Mouse (Mus musculus) brain, adult 10 weeks (tissue): Measurements from ENCODE around the gene Sigirr. TPM values are rescaled to one million over a fixed set of nuclear protein-coding genes. Genes with fewer than 3 reads are reported as not detected.

Experiments
- polyA plus RNA-seq: library from polyadenylated mRNA; stranded (reverse); fragments of 350-450 nt; fragmentation: Illumina TruSeq; extraction: RNeasy Lipid Tissue Mini Kit (QIAGEN cat#74804); gene quantifications from one replicate; pipeline ENCODE4 v1.2.3, GENCODE M21; 2015; ENCODE audit warnings: low read depth, low replicate concordance

The Sigirr gene
- polyA plus RNA-seq: 2.7 TPM

GRCm38 (mm10) chr7:141099911-141100691, at the start of gene Sigirr:
Sigirr (minus strand) TSS chr7:141100572.

GRCm38 (mm10) chr7:141122245-141122644, 21.9 kb upstream of the Sigirr start, which contains the start of gene Ptdss2:
Ptdss2 (plus strand) TSS chr7:141122382.

GRCm38 (mm10) chr7:141117636-141118035, 17.3 kb upstream of the Sigirr start, which contains the start of gene Ano9:
Ano9 (minus strand) TSS chr7:141117806.

GRCm38 (mm10) chr7:141077841-141078240, 22.5 kb downstream of the Sigirr start, which contains the start of gene Pkp3:
Pkp3 (plus strand) TSS chr7:141078218.

GRCm38 (mm10) chr7:141060426-141061242, 39.7 kb downstream of the Sigirr start, which contains the start of gene B4galnt4:
B4galnt4 (plus strand) TSS chr7:141061104.

Other genes with a start within 250 kb of the Sigirr start
- gene Gm45785, start 244.2 kb downstream of the Sigirr start, polyA plus RNA-seq: not detected
- 66.6 TPM for gene Ric8a, start 243.6 kb downstream of the Sigirr start, polyA plus RNA-seq
- 34.2 TPM for gene Bet1l, start 243.0 kb downstream of the Sigirr start, polyA plus RNA-seq
- 133 TPM for gene Psmd13, start 218.6 kb downstream of the Sigirr start, polyA plus RNA-seq
- 133 TPM for gene Sirt3, start 218.3 kb downstream of the Sigirr start, polyA plus RNA-seq
- 4.6 TPM for gene Cox8b, start 200.1 kb downstream of the Sigirr start, polyA plus RNA-seq
- 0.34 TPM for gene Nlrp6, start 179.7 kb downstream of the Sigirr start, polyA plus RNA-seq
- 4.3 TPM for gene Pgghg, start 159.2 kb downstream of the Sigirr start, polyA plus RNA-seq
- not detected for gene Ifitm5, start 150.3 kb downstream of the Sigirr start, polyA plus RNA-seq
- gene Gm45717, start 144.6 kb downstream of the Sigirr start, polyA plus RNA-seq: not detected
- 31.6 TPM for gene Ifitm2, start 144.6 kb downstream of the Sigirr start, polyA plus RNA-seq
- gene Ifitm1, start 133.4 kb downstream of the Sigirr start, polyA plus RNA-seq: 8.0 TPM
- 39.7 TPM for gene Ifitm3, start 89.8 kb downstream of the Sigirr start, polyA plus RNA-seq
- gene Ifitm6, start 82.6 kb downstream of the Sigirr start, polyA plus RNA-seq: 1.1 TPM
- not detected for gene Gm17387, start 71.4 kb downstream of the Sigirr start, polyA plus RNA-seq
- 44.9 TPM for gene B4galnt4, start 39.5 kb downstream of the Sigirr start, polyA plus RNA-seq
- gene Pkp3, start 22.4 kb downstream of the Sigirr start, polyA plus RNA-seq: not detected
- gene Ano9, start 17.2 kb upstream of the Sigirr start, polyA plus RNA-seq: not detected
- gene Ptdss2, start 21.8 kb upstream of the Sigirr start, polyA plus RNA-seq: 59.5 TPM
- gene Rnh1, start 72.3 kb upstream of the Sigirr start, polyA plus RNA-seq: 53.6 TPM
- 235 TPM for gene Hras, start 93.4 kb upstream of the Sigirr start, polyA plus RNA-seq
- 3.7 TPM for gene Lrrc56, start 93.6 kb upstream of the Sigirr start, polyA plus RNA-seq
- not detected for gene Lmntd2, start 113.5 kb upstream of the Sigirr start, polyA plus RNA-seq
- gene Rassf7, start 115.3 kb upstream of the Sigirr start, polyA plus RNA-seq: 2.9 TPM
- gene Phrf1, start 128.2 kb upstream of the Sigirr start, polyA plus RNA-seq: 41.3 TPM
- gene Irf7, start 165.9 kb upstream of the Sigirr start, polyA plus RNA-seq: 3.1 TPM
- not detected for gene Cdhr5, start 176.2 kb upstream of the Sigirr start, polyA plus RNA-seq
- not detected for gene Sct, start 178.6 kb upstream of the Sigirr start, polyA plus RNA-seq
- 0.25 TPM for gene Drd4, start 191.4 kb upstream of the Sigirr start, polyA plus RNA-seq
- 47.0 TPM for gene Deaf1, start 227.1 kb upstream of the Sigirr start, polyA plus RNA-seq
- gene Tmem80, start 227.2 kb upstream of the Sigirr start, polyA plus RNA-seq: 50.5 TPM
- 6.6 TPM for gene Eps8l2, start 238.3 kb upstream of the Sigirr start, polyA plus RNA-seq